Mouse (Mus musculus) heart, postnatal 0 days (tissue): ENCODE results near the gene Exosc9. TPM values are rescaled to one million over a fixed set of nuclear protein-coding genes. Genes with fewer than 3 reads are reported as not detected.
A peak's percentile ranks its signal among the peaks of the same experiment; 100 is the strongest.

Experiments used
- ATAC-seq: fragments of 200-750 bp; cut with Nextera tagmentation; 2 replicates; pipeline ENCODE4 v1.8.0; 2017; ENCODE audit warnings: low read depth, moderate number of reproducible peaks, moderate library complexity; ENCODE audit not compliant: insufficient read depth
- DNase-seq: peaks from one replicate; pipeline ENCODE4 v3.0.0-alpha.2; 2016; ENCODE audit warnings: low spot score
- H3K27ac ChIP-seq: fragments of 300-500 bp; sonication (generic); 2 replicates; pipeline ENCODE4 v1.5.1; 2014; ENCODE audit warnings: low read depth, mild to moderate bottlenecking
- H3K27me3 ChIP-seq: fragments of 300-500 bp; sonication (generic); 2 replicates; pipeline ENCODE4 v1.6.1; 2014; ENCODE audit warnings: low read length, mixed read lengths; ENCODE audit not compliant: control insufficient read depth, insufficient read depth
- H3K36me3 ChIP-seq: fragments of 300-500 bp; sonication (generic); replicated peaks from 2 replicates; pipeline ENCODE4 v1.6.1; 2014; ENCODE audit warnings: low read length, mixed read lengths; ENCODE audit not compliant: control insufficient read depth, insufficient read depth
- H3K4me1 ChIP-seq: fragments of 300-500 bp; sonication (generic); 2 replicates; pipeline ENCODE4 v1.6.1; 2014; ENCODE audit warnings: antibody characterized with exemption; ENCODE audit not compliant: control insufficient read depth, insufficient read depth
- H3K4me2 ChIP-seq: fragments of 300-500 bp; sonication (generic); 2 replicates; pipeline ENCODE4 v1.6.1; 2014; ENCODE audit warnings: low read depth, mild to moderate bottlenecking, low read length, moderate library complexity
- H3K4me3 ChIP-seq: fragments of 300-500 bp; sonication (generic); 2 replicates; pipeline ENCODE4 v1.5.1; 2014; ENCODE audit warnings: low read depth, low read length
- H3K9ac ChIP-seq: fragments of 300-500 bp; sonication (generic); replicated peaks from 2 replicates; pipeline ENCODE4 v1.6.1; 2014; ENCODE audit warnings: low read depth, low read length, mixed read lengths
- H3K9me3 ChIP-seq: fragments of 300-500 bp; sonication (generic); replicated peaks from 2 replicates; pipeline ENCODE4 v1.6.1; 2016; ENCODE audit warnings: low read length; ENCODE audit not compliant: control insufficient read depth
- CTCF ChIP-seq: IDR thresholded peaks from 2 replicates; pipeline ENCODE4 v1.5.1; 2016; ENCODE audit warnings: antibody characterized with exemption, control low read depth, low read depth
- EP300 ChIP-seq: IDR thresholded peaks from 2 replicates; pipeline ENCODE4 v1.6.1; 2016; ENCODE audit warnings: antibody characterized with exemption, low read depth
- WGBS: fragments of 180-500 bp; shearing (Covaris S2); extraction: QIAGEN DNeasy Blood & Tissue Kit; methylation state at CpG from one replicate; pipeline ENCODE4 v1.1.7; 2014; 5-methylcytosine and 5-hydroxymethylcytosine counted together
- polyA plus RNA-seq: library from polyadenylated mRNA; unstranded; fragments of >200 nt; fragmentation: Nextera tagmentation; extraction: Ambion mirVana; gene quantifications from 2 replicates; pipeline ENCODE4 v1.2.1, GENCODE M21; 2015
- total RNA-seq: library from RNA; depleted of rRNA; stranded (reverse); fragments of >200 nt; gene quantifications from 2 replicates; pipeline ENCODE4 v1.2.3, GENCODE M21; 2014; ENCODE audit warnings: low replicate concordance

The Exosc9 gene
- total and polyA plus RNA-seq, 2 experiments from 2014 or later = 22.6 to 40.9 TPM

- no peak overlapping the region for H3K4me2 ChIP-seq
- H3K9ac ChIP-seq = no peak overlapping the region
- no peaks in the 10 kb centered on the region for H3K27me3 ChIP-seq
- no peak overlapping the region for H3K4me3 ChIP-seq
- H3K36me3 ChIP-seq = no peaks in the 10 kb centered on the region
- no peak for TF ChIP-seq CTCF
- no peak for TF ChIP-seq EP300
- H3K27ac ChIP-seq = no peak overlapping the region
- no peak for ATAC-seq
- 61% methylated on average over 4 of the region's 4 CpGs for WGBS
- H3K9me3 ChIP-seq = no peaks in the 10 kb centered on the region
- DNase-seq = no peak
- H3K4me1 ChIP-seq = peaks cover 7% of the 10 kb centered on the region; the same call in 1 of the 2 replicates
Observed at GRCm38 (mm10) chr3:36537701-36538470, 14.5 kb upstream of the Exosc9 start.

- DNase-seq = no peak
- no peak for TF ChIP-seq CTCF
- no peak for TF ChIP-seq EP300
- Histone ChIP-seq H3K4me2 (no peak overlapping the region), H3K27ac (no peak overlapping the region), H3K27me3 (no peaks in the 10 kb centered on the region), H3K4me3 (no peak overlapping the region), H3K36me3 (no peaks in the 10 kb centered on the region), H3K4me1 (no peaks in the 10 kb centered on the region), H3K9me3 (no peaks in the 10 kb centered on the region), H3K9ac (no peak overlapping the region)
- 30% methylated on average over 2 of the region's 2 CpGs for WGBS
- ATAC-seq = no peak
Observed at GRCm38 (mm10) chr3:36540756-36541155, 11.7 kb upstream of the Exosc9 start.

GRCm38 (mm10) chr3:36541399-36541798 lies 11.0 kb upstream of the Exosc9 start:
- Histone ChIP-seq H3K27ac (no peak overlapping the region), H3K27me3 (no peaks in the 10 kb centered on the region), H3K36me3 (no peaks in the 10 kb centered on the region), H3K9ac (no peak overlapping the region), H3K4me1 (no peaks in the 10 kb centered on the region), H3K9me3 (no peaks in the 10 kb centered on the region), H3K4me2 (no peak overlapping the region), H3K4me3 (no peak overlapping the region)
- no peak for ATAC-seq
- WGBS = 80% methylated on average over 2 of the region's 2 CpGs
- DNase-seq = no peak
- TF ChIP-seq CTCF (no peak), EP300 (no peak)

- no peaks in the 10 kb centered on the region for H3K36me3 ChIP-seq
- no peak for DNase-seq
- no peak overlapping the region for H3K4me2 ChIP-seq
- H3K9me3 ChIP-seq = no peaks in the 10 kb centered on the region
- no peak for TF ChIP-seq CTCF
- no peak for TF ChIP-seq EP300
- no peaks in the 10 kb centered on the region for H3K27me3 ChIP-seq
- H3K27ac ChIP-seq = no peak overlapping the region
- H3K4me3 ChIP-seq = no peak overlapping the region
- no peak overlapping the region for H3K9ac ChIP-seq
- WGBS = 73% methylated on average over 3 of the region's 3 CpGs
- ATAC-seq = no peak
- no peaks in the 10 kb centered on the region for H3K4me1 ChIP-seq
Observed at GRCm38 (mm10) chr3:36544961-36545360, 7.4 kb upstream of the Exosc9 start.

- DNase-seq (no peak), ATAC-seq (no peak)
- no peaks in the 10 kb centered on the region for H3K4me1 ChIP-seq
- H3K4me2 ChIP-seq = peak overlapping the region; percentile 78
- WGBS = 51% methylated on average over 9 of the region's 9 CpGs
- H3K27me3 ChIP-seq = no peaks in the 10 kb centered on the region
- no peak overlapping the region for H3K27ac ChIP-seq
- peak overlapping the region; percentile 25 for H3K9ac ChIP-seq
- no peaks in the 10 kb centered on the region for H3K9me3 ChIP-seq
- H3K36me3 ChIP-seq = peaks cover 19% of the 10 kb centered on the region
- 0 out of 2 replicates have a peak overlapping the region, but pooled peaks have one; percentile 61 for H3K4me3 ChIP-seq
- TF ChIP-seq EP300 (no peak), CTCF (no peak)
Observed at GRCm38 (mm10) chr3:36551343-36551742, 1.1 kb upstream of the Exosc9 start.
